Mouse (Mus musculus): Measurements from ENCODE around the gene Cdh13. TPM values are rescaled to one million over a fixed set of nuclear protein-coding genes. Genes with fewer than 3 reads are reported as not detected.

The Cdh13 gene
- total RNA-seq, 2 experiments from 2014 or later, result 95.8 to 111 TPM

GRCm38 (mm10) chr8:118443361-118443760, 159.8 kb downstream of the Cdh13 start:
- peak; percentile 48 for DNase-seq (ENCODE audit: low spot score)

DNA sequence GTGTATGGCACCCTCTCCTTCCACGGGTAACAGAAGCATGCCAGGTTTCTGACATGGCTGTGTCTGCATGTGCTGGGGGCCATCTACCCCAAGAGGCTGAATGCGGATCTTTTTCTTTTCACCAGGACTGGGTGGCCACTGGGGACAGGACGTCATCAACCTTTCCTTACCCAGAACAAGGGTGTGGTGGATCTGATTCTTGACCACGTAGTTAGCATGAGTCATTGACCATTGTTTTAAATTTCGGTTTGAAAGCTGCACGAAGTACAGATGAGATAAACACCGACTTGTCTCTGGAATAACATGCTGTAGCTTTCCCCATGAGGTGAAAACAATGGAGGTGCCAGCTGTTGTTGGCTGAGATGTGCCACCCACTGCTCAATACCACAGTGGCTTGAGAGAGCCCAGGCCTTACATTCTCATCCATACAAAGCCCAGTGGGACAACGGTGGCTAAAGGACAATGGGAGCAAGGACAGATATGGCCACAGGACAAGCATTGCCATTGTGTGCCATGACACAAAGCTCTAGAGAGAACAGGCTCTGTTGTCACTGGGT, 161.2 kb downstream of the Cdh13 start:
- DNase-seq (ENCODE audit: low spot score), result no peak

DNA sequence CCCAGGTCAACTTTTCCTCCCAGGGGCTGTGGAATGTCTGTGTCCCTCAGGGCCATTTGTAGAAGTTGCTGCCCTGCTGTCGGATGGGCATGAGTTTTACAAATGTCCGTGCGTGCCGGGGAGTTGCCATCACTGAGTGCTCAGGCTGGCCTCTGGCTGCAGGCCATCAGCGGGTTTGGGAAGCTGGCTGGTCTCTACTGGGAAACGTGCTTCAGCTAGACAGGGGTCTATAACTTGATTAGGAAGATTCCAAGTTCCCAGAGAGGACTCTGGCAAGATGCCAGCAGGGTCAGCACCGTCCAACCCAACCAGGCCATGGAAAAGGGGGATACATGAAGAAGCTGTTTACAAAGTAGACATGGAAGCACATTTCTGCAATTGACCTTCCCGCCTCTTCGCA, 163.0 kb downstream of the Cdh13 start:
- DNase-seq (ENCODE audit: low spot score), result no peak

GRCm38 (mm10) chr8:118448011-118448410, 164.5 kb downstream of the Cdh13 start:
- DNase-seq (ENCODE audit: low spot score), result no peak

DNA sequence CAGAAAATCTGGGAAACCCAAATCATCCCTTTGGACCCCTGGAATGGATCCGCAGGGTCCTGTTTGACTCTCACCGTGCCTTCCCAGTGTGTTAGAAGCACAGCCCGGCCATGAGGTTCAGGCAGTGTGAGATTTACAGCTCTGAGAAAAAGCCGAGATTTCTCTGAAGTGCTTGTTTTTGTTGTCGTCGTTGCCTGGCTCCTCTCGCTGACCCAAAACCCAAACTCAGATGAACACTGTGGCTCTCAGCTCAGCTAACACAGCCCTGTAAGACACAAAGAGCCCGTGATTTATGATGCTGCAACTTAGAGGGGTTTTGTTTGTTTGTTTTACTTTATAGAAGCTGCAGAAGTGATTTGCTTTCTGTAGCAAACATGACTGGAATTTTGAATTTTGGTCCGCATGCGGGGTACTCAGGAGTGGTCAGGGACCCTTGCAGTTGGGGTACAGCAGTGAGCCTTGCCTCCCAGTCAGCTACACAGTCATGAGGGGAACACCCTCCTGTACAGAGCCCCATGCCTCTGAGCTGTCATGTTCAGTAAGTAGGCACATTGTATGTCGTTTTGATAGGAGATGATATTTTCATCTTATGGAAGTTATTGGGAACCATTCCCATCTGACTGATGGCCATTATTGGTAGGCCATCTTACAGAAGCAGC, 169.0 kb downstream of the Cdh13 start:
- DNase-seq (ENCODE audit: low spot score), result no peak

DNA sequence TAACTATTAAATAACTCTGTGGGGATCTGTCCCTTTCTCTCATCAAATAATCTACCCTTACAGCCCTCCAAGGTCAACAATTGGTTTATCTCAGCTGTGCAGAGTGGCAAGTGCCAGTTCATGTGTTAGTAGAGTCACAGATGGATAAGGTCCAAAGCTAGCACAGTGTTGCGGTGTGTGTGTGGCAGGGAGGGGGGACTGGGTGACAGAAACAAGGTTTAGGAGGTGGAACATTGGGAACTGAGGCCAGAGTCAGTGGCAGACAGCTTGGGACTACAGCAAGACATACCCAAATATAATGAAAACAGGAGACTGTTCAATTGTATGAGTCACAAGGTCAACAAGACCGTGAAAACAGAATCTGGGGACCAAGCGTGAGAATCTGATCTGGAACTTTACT, 171.7 kb downstream of the Cdh13 start:
- no peak for DNase-seq (ENCODE audit: low spot score)

DNA sequence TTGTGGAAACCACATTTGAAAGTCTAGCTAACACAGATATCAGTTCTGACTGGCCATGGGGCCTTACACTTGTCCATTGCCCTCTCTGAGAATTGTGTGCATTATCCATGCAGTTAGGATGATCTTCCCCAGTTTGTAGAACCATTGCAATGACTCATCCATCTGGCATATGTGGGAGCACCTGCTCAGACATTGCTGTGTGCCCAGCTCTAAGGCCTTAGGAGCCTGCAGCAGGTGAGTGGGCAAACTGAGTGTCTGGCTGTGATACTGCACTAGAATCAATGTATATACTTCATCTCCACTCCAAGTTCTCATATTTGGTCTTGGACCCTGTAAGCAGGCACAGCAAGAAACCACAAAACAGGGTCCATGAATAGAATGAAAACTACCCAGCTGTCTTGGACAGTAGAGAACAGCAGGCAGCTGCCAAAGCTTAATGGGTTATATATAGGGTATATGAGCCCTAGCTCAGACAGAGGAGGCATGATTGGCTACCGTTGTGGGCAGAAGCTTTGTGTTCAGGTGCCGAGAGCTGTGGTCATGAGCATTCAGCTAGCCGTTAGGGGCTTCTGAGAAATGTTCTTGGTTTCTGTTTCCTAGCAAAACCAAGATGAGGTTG, 181.9 kb downstream of the Cdh13 start:
- DNase-seq (ENCODE audit: low spot score), result no peak

GRCm38 (mm10) chr8:118477587-118477986, 194.1 kb downstream of the Cdh13 start:
- DNase-seq (ENCODE audit: low spot score), result peak; percentile 2

- DNase-seq (ENCODE audit: low spot score), result no peak
Observed at GRCm38 (mm10) chr8:118488735-118489134, 205.2 kb downstream of the Cdh13 start.

DNA sequence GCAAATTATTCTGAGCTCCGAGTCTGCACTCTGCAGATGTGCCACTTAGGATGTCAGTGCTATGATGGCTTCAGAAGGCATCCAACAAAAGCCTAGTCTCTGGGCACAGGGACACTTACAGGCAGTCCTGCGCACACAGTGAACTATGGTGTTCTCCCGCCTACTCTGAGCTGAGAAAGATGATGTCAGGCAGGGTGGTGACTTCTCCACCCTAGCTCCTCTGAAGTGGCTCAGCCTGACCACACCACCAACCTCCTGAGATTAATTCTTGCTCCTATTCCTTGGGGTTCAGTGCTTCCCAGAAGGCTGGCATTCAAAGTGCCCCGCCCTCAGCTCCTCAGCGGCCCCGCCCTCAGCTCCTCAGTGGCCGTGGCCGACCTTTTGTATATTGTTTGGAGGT, 219.0 kb downstream of the Cdh13 start:
- no peak for DNase-seq (ENCODE audit: low spot score)

GRCm38 (mm10) chr8:118509426-118509825, 225.9 kb downstream of the Cdh13 start:
- peak; percentile 15 for DNase-seq (ENCODE audit: low spot score)

DNA sequence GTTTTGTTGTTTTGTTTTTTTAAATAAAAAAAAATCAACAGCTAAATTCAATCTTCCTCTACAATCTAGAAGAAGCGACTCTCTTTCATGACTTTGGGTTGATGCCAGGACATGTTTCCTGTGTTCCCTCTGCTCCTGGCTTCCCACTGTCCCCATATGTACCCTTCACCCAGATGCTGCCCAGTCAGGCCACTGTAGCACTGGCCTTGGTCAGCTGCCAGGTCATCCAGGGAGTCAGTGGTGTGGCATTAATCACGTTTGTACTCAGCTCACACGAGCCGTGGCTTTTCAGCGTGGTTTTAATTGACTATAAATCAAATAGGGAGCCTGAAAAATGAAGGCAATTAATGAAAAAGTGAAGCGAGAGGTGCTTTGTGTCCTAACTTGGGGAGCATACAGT, 229.7 kb downstream of the Cdh13 start:
- no peak for DNase-seq (ENCODE audit: low spot score)

DNA sequence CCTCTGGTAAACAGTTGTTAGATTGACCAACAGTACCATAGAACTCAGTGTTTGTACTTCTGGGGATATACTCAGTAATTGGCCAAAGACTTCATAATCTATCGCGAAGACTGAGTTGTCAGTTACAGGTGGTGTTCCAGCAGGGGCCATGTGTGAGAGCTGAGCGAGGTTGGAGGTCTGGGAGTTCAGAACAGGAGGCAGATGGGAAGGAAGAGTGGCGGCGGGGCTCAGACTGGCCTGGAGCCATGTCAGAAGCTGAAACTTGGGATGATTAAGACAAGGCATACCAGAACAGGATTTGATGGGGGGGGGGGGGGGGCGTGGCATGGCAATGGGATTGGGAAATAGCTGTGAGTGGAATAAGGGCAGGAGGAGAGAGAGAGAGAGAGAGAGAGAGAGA, 232.1 kb downstream of the Cdh13 start:
- no peak for DNase-seq (ENCODE audit: low spot score)

- no peak for DNase-seq (ENCODE audit: low spot score)
Observed at GRCm38 (mm10) chr8:118517071-118517470, 233.5 kb downstream of the Cdh13 start.

DNA sequence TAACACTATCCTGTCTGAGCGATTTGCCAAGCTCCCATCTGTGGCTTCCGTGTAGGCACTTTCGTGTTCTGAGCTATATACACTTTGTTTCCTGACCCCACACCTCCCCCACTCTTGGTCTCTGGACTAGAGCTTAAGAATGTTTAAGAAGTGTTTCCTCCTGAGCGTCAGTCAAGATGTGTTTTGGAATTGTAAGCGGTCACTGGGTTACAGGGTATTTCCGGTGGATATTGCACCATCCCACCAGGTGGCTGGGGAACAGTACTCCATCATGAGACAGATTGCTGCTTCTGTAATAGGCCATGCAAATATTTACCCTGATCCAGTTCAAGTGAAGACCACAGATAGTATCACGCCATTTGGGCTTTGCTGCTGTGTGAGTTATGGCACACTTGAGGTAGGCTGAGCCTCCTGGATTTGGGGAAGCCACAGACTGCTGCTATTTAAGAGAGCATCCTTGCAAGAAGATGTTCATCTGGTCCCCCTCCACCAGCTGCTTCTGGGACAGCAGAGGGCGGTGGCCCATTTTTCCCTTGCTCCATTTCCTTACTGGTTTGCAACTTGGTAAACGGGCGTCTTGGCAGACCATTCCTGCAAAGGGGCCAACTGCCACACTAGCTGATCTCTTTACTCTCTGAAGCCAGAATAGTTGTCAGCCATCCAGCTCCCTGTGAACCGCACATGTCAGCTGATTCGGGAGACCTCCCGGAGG, 234.7 kb downstream of the Cdh13 start:
- peak; percentile 83 for DNase-seq (ENCODE audit: low spot score)

GRCm38 (mm10) chr8:118518742-118519102, 235.2 kb downstream of the Cdh13 start:
- no peak for DNase-seq (ENCODE audit: low spot score)

- DNase-seq (ENCODE audit: low spot score), result no peak
Observed at GRCm38 (mm10) chr8:118523922-118524321, 240.4 kb downstream of the Cdh13 start.

GRCm38 (mm10) chr8:118538816-118539558, 255.5 kb downstream of the Cdh13 start:
- DNase-seq (ENCODE audit: low spot score), result no peak

GRCm38 (mm10) chr8:118539559-118539819, 256.0 kb downstream of the Cdh13 start:
- no peak for DNase-seq (ENCODE audit: low spot score)

DNA sequence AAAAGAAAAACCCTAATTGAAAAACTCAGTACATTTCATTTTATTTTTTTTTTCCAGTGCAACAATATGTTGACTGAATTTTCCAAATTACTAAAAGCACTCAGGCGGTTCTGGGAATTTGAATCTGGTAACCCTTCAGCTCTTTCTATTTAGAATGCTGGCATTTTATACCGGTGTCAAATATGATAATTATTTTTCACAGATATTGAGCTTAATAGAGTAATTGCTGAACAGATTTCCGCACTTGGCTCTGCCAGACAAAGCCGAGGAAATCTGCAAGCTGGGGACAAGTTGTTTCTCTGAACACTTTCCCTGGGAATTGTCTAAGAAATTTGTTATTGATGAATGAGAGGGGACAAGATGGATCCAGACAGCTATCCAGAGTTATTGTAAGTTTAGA, 256.4 kb downstream of the Cdh13 start:
- DNase-seq (ENCODE audit: low spot score), result no peak

DNA sequence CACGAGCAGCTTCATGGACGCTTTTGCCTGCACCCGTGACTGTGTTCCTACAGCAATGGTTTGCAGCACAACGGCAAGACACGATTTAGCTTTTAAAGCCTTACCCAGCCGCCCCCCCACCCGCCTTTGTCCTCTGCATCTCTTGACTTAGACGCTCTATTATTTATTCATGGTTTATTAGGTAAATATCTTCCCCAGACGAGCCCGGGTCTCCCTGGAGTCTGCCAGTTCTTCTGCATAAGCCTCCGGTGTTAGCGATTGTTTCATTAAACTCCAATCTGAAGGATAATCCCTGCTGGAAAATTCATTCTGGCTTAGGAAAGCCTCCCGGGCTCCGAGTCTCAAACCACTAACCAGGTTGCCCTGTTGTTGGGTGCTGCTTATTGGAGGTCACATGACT, 268.9 kb downstream of the Cdh13 start:
- no peak for DNase-seq (ENCODE audit: low spot score)

GRCm38 (mm10) chr8:118552842-118553241, 269.3 kb downstream of the Cdh13 start:
- no peak for DNase-seq (ENCODE audit: low spot score)

Data from gastrocnemius, adult 18-20 months (tissue).